Mouse (Mus musculus) left cerebral cortex, adult 11 months (tissue): ENCODE results near the gene Opn1sw.
"Not testable (repeated sequence)": the region's sequence is repeated elsewhere in the genome, so short reads cannot be mapped to it uniquely, and the experiment has no call there.

ENCODE experiments used
- DNase-seq: peaks from one replicate; pipeline ENCODE4 v3.0.0; 2022; ENCODE audit warnings: low spot score

Opn1sw gene

GRCm38 (mm10) chr6:29347189-29347588 is 41.1 kb downstream of the Opn1sw start:
- no peak for DNase-seq

DNA sequence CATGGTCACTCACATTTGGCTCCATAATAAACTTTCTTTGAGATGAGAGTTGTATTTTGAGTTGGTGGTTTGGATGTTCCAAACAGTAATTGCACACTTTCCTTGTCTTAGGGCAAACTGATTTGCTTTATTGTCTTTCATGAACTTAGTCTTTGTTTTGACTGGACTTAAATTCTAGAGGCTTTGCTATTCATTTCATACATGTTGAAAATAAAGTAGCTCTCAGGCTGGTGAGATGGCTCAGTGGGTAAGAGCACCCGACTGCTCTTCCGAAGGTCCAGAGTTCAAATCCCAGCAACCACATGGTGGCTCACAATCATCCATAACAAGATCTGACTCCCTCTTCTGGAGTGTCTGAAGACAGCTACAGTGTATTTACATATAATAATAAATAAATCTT is 41.8 kb downstream of the Opn1sw start:
- DNase-seq: not testable (repeated sequence)

GRCm38 (mm10) chr6:29329514-29329913 is 58.8 kb downstream of the Opn1sw start:
- DNase-seq: no peak

GRCm38 (mm10) chr6:29326961-29327360 is 61.3 kb downstream of the Opn1sw start:
- no peak for DNase-seq
